Mouse (Mus musculus): ENCODE data around the gene Hoxa5. TPM values are rescaled to one million over a fixed set of nuclear protein-coding genes. Genes with fewer than 3 reads are reported as not detected.

The Hoxa5 gene
- polyA plus RNA-seq, 1 experiment from 2014 or later, result 0.08 TPM

DNA sequence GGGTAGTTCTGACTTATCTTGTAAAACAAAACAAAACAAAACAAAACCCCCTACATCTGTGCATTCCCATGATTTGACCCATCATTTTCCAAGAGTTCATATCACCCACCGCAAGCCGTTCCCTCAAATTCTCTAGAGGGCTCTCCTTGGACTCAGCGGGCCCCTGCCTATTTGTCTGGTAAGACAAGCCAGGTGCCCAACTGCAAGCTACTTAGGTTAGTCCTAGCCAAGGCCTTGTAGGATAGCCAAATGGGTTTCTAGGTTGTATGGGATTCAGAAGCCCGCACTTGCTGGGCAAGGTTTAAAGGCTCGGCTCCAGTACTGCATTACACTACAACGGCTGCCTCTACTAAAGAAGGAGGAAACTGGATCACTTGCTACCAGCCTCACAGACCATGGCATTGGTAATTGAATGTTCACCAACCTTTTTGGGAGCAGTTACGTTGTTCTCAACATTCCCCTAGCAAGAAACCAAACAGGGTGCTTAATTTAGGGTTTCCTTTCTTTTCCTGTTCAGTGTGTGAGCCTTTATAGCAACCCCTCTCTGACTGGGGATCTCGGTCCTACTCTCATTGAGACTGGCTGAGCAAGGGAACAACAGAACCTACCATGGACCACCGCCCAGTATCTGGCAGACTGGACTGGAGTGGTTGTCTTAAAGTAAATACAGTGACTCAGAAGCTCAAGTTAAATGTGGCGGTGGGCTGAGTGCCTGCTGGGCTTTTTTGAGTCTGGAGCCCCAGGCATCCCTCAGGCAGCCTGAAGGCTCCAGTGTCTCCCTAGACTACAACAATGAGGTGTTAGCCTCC, 33.2 kb upstream of the Hoxa5 start:
- no peak overlapping the region for H3K4me2 ChIP-seq (replicated peaks)
- no peak overlapping the region for H3K27ac ChIP-seq
- H3K4me3 ChIP-seq (replicated peaks), result no peak overlapping the region
- H3K9me3 ChIP-seq, result no peaks in the 10 kb centered on the region
- H3K4me1 ChIP-seq (replicated peaks), result 0 out of 2 replicates have a peak, but pooled peaks cover 3% of the 10 kb centered on the region
- H3K36me3 ChIP-seq, result no peaks in the 10 kb centered on the region
- H3K9ac ChIP-seq (replicated peaks), result no peak overlapping the region
- 7% methylated on average over 10 of the region's 10 CpGs for WGBS
- ATAC-seq, result no peak
- peaks cover 99% of the 10 kb centered on the region for H3K27me3 ChIP-seq

DNA sequence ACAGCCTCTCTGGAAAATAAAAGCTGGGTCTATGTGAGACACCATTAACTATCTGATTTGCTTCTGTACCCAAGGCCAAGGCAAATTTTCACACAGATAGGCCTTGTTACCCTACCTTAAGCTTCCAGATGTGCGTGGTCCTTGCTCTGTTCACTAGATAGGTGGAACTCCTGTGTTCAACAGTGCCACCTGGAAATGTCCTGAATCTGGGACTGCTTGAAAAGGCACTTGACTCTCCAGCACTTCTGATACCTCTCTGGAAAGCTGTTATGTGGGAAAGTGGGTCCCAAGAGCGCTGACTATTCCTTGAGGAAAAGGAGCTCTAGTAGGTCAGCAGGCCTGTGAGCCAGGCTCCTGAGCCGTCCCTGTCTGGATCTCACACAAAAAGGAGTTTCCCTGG, 32.4 kb upstream of the Hoxa5 start:
- WGBS, result 6% methylated on average over 3 of the region's 3 CpGs
- no peak overlapping the region for H3K4me3 ChIP-seq (replicated peaks)
- no peak overlapping the region for H3K4me2 ChIP-seq (replicated peaks)
- ATAC-seq, result no peak
- H3K4me1 ChIP-seq (replicated peaks), result 0 out of 2 replicates have a peak, but pooled peaks cover 3% of the 10 kb centered on the region
- H3K27ac ChIP-seq, result no peak overlapping the region
- no peak overlapping the region for H3K9ac ChIP-seq (replicated peaks)
- H3K9me3 ChIP-seq, result no peaks in the 10 kb centered on the region
- no peaks in the 10 kb centered on the region for H3K36me3 ChIP-seq
- H3K27me3 ChIP-seq, result peaks cover 99% of the 10 kb centered on the region

DNA sequence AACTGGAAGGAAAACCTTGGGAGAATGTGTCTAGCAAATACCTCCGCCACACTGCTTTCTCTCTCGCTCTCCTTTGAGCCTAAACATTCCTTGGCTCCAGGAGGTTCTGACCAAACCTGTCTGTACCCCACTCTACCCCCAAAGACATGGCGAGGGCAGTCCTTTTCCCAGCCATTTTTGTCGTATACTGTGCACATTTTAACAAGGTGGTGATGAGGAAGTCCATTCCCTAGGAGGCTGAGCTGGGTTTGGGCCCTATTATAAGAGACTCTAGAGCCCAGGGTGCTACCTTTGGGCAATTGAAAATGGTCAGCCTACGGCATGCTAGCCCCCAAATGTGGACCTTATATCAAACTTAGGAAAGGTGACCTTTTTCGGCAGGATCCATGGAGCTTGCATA, 31.5 kb upstream of the Hoxa5 start:
- Histone ChIP-seq H3K27ac (no peak overlapping the region), H3K9ac (replicated peaks) (no peak overlapping the region), H3K4me2 (replicated peaks) (no peak overlapping the region), H3K36me3 (no peaks in the 10 kb centered on the region), H3K4me3 (replicated peaks) (no peak overlapping the region), H3K4me1 (replicated peaks) (0 out of 2 replicates have a peak, but pooled peaks cover 3% of the 10 kb centered on the region), H3K27me3 (peaks cover 97% of the 10 kb centered on the region), H3K9me3 (no peaks in the 10 kb centered on the region)
- no peak for ATAC-seq
- 20% methylated on average over 6 of the region's 6 CpGs for WGBS

- 29% methylated on average over 9 of the region's 9 CpGs for WGBS
Measured at GRCm38 (mm10) chr6:52235267-52235666, 30.9 kb upstream of the Hoxa5 start.

DNA sequence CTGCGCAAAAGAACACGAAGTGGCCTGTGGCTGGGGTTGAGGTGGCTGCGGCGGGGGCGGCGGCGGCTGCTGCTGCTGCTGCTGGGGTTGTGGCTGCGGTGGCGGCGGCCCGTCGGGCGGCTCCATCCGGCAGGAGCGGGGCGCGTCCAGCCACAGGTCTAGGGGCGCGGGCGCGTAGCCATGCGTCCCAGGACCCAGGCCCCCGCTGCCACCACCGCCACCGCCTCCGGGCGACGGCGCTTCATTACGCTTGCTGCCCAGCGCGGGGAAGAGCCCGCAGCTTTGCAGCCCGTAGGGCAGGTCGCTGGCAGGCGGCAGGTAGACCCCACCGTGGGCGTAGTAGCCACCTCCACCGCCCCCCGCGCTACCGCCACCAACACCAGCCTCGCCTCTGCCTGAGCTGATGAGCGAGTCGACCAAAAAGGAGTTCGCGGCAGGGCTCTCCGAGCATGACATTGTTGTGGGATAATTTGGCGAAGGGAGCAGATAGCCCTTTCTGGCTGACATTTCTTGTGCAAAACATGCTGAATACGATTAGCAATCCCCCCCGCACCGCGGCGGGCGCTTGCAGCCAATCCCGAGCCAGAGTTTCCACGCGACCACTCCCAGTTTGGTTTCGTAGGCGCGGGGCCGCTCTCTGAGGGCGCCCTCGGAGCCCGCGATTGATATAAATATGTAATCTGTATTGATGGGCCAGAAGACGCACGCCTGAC, 30.2 kb upstream of the Hoxa5 start:
- H3K4me2 ChIP-seq (replicated peaks), result no peak overlapping the region
- H3K9ac ChIP-seq (replicated peaks), result no peak overlapping the region
- no peak for ATAC-seq
- H3K4me3 ChIP-seq (replicated peaks), result no peak overlapping the region
- H3K9me3 ChIP-seq, result no peaks in the 10 kb centered on the region
- 2% methylated on average over 67 of the region's 68 CpGs for WGBS
- no peaks in the 10 kb centered on the region for H3K4me1 ChIP-seq (replicated peaks)
- no peak overlapping the region for H3K27ac ChIP-seq
- H3K36me3 ChIP-seq, result no peaks in the 10 kb centered on the region
- peaks cover 97% of the 10 kb centered on the region for H3K27me3 ChIP-seq

More at GRCm38 (mm10) chr6:52235267-52235666, 30.9 kb upstream of the Hoxa5 start:
- no peak overlapping the region for H3K4me3 ChIP-seq (replicated peaks)
- no peak overlapping the region for H3K9ac ChIP-seq (replicated peaks)
- no peaks in the 10 kb centered on the region for H3K9me3 ChIP-seq
- no peaks in the 10 kb centered on the region for H3K36me3 ChIP-seq
- no peak overlapping the region for H3K27ac ChIP-seq
- no peak for ATAC-seq
- peaks cover 97% of the 10 kb centered on the region for H3K27me3 ChIP-seq
- 0 out of 2 replicates have a peak, but pooled peaks cover 3% of the 10 kb centered on the region for H3K4me1 ChIP-seq (replicated peaks)
- H3K4me2 ChIP-seq (replicated peaks), result no peak overlapping the region

DNA sequence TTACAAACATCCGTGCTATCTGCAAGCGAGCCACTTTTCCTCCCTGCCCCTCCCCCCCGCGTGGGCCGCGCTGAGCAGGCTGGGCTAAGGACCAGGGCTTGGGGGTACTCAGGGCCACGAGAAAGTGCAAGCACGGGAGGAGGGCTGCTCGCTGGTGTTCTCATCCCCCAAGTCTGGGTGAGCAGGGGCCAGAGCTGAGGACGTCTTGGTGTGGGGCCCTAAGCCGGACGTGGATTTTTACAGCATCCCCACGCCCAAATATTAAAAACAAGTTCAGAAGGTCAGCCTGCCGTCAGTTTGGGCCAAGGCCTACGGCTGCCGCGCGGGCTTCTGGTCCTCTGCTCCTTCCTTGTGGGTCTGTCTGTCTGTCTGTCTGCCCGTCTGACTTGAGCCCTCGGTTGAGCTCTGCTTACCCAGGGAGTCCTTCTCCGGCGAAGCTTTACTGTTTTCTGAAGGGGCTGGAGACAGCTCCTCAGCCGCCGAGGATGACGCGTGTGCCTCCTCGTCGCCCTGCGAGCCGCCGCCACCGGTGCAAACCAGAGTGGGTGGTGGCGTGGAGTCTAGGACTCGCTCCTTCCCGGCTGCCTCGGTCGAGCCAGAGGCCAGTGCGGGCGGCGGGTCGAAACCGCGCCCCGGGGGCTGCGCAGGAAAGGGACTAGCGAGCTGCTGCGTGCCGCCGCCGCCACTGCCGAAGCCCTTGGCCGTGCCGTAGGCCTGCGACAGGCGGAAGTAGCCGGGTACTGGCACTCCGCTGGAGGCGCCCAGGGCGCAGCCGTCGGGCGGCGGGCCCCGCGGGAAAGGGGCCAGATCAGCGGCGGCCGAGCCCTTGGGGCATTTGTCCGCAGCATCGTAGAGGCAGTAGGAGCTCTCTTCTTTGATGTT, 29.4 kb upstream of the Hoxa5 start:
- Histone ChIP-seq H3K27me3 (peaks cover 98% of the 10 kb centered on the region), H3K4me2 (replicated peaks) (no peak overlapping the region), H3K36me3 (no peaks in the 10 kb centered on the region), H3K4me3 (replicated peaks) (no peak overlapping the region), H3K9ac (replicated peaks) (no peak overlapping the region), H3K9me3 (no peaks in the 10 kb centered on the region), H3K27ac (no peak overlapping the region), H3K4me1 (replicated peaks) (no peaks in the 10 kb centered on the region)
- ATAC-seq, result no peak
- WGBS, result 1% methylated on average over 70 of the region's 70 CpGs

DNA sequence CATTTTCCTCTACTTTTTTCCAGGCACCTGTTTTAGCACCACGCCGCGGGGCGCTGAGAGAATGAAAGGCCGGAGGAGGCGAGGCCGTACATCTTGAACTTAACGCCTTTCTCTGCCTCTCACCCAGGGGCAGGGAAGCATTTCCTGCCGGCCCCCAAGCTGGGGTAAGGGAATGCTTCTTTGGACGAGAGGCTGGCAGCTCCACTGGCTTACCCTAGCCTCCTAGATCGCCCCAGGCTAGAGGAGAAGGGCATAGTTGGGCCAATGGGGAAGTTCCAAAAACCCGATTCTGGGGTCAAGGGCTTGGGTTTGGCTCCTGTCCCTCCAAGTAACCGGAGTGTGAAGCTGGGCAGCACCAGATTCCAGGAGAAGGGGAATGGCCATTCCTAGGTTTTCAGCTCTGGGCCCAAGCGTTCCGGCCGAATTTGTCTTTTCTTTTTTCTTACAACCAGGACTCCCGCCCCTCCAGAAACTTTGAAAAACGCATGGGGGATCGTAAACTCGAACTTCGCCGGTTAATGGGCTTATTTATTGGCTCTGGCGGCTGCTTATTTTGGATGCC, 28.7 kb upstream of the Hoxa5 start:
- peaks cover 97% of the 10 kb centered on the region for H3K27me3 ChIP-seq
- no peak overlapping the region for H3K27ac ChIP-seq
- under 1% methylated on average over 23 of the region's 23 CpGs for WGBS
- no peaks in the 10 kb centered on the region for H3K4me1 ChIP-seq (replicated peaks)
- no peak overlapping the region for H3K4me3 ChIP-seq (replicated peaks)
- H3K9me3 ChIP-seq, result no peaks in the 10 kb centered on the region
- H3K9ac ChIP-seq (replicated peaks), result no peak overlapping the region
- no peak for ATAC-seq
- no peaks in the 10 kb centered on the region for H3K36me3 ChIP-seq
- no peak overlapping the region for H3K4me2 ChIP-seq (replicated peaks)

DNA sequence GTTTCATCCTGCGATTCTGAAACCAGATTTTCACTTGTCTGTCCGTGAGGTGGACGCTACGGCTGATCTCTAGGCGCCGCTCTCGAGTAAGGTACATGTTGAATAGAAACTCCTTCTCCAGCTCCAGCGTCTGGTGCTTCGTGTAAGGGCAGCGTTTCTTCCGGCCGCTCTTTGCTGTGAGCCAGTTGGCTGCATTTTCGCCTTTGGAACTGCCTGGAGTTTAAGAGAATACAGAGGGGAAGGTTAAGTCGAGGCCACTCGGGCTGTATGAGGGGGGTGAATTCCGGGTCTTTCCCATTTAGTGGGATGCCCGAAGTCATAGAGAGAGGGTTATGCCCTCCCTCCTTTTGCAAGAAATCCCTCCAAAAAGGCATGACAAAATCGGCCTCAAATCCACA, 28.2 kb upstream of the Hoxa5 start:
- no peaks in the 10 kb centered on the region for H3K9me3 ChIP-seq
- H3K4me3 ChIP-seq (replicated peaks), result no peak overlapping the region
- ATAC-seq, result no peak
- H3K9ac ChIP-seq (replicated peaks), result no peak overlapping the region
- WGBS, result under 1% methylated on average over 18 of the region's 18 CpGs
- peaks cover 97% of the 10 kb centered on the region for H3K27me3 ChIP-seq
- H3K4me1 ChIP-seq (replicated peaks), result no peaks in the 10 kb centered on the region
- H3K27ac ChIP-seq, result no peak overlapping the region
- no peak overlapping the region for H3K4me2 ChIP-seq (replicated peaks)
- no peaks in the 10 kb centered on the region for H3K36me3 ChIP-seq

DNA sequence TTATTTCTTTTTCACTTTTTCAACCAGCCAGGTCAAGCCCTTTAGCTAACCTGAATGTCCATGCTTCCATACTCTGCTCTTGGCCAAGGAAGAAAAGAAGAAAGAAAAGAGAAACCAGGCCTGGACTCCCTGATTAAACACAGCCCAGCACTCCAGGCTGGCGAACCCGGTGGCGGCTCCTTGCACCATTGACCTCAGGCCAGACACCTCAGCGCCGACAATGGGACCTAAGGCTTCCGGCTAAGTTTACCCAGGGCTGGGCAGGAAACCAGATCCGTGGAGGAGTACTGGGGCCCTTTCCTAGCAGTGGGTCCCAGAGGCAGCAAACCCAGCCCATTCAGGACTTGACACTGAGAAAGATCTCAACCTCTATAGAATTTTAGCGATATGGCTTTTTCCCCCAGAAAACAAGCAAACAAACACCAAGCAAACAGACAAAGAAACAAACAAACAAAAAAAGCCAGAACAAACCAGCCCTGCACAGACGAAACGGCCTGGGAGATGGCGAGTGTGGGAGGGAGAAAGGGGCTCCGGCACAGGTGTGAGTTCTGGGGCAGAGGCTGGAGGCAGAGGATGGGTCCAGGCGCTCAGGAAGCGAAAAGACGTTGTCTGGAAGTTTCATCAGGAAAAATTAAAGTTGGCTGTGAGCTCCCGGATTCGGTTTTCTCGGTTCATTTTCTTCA, 27.6 kb upstream of the Hoxa5 start:
- no peak overlapping the region for H3K4me2 ChIP-seq (replicated peaks)
- no peaks in the 10 kb centered on the region for H3K36me3 ChIP-seq
- no peaks in the 10 kb centered on the region for H3K9me3 ChIP-seq
- H3K27me3 ChIP-seq, result peaks cover 97% of the 10 kb centered on the region
- no peak overlapping the region for H3K9ac ChIP-seq (replicated peaks)
- no peak for ATAC-seq
- no peak overlapping the region for H3K27ac ChIP-seq
- no peak overlapping the region for H3K4me3 ChIP-seq (replicated peaks)
- 1% methylated on average over 18 of the region's 18 CpGs for WGBS
- H3K4me1 ChIP-seq (replicated peaks), result no peaks in the 10 kb centered on the region

GRCm38 (mm10) chr6:52230516-52231165, 26.3 kb upstream of the Hoxa5 start, which contains the start of gene Hoxa9:
Gene Hoxa9, minus strand, starts transcription at chr6:52231089.
- Histone ChIP-seq H3K9me3 (no peaks in the 10 kb centered on the region), H3K4me2 (replicated peaks) (no peak within 1 kb of the TSS), H3K9ac (replicated peaks) (no peak within 1 kb of the TSS), H3K27ac (no peak within 1 kb of the TSS), H3K4me3 (replicated peaks) (no peak within 1 kb of the TSS), H3K27me3 (peaks cover 97% of the 10 kb centered on the region), H3K4me1 (replicated peaks) (no peaks in the 10 kb centered on the region), H3K36me3 (no peaks in the 10 kb centered on the region)
- no peak for ATAC-seq
- under 1% methylated on average over 24 of the region's 36 CpGs for WGBS
